Mouse (Mus musculus): ENCODE data around the gene Zfp612. TPM values are rescaled to one million over a fixed set of nuclear protein-coding genes. Genes with fewer than 3 reads are reported as not detected.

Gene Zfp612
- polyA plus RNA-seq, 1 experiment from 2014 or later = 5.9 TPM

DNA sequence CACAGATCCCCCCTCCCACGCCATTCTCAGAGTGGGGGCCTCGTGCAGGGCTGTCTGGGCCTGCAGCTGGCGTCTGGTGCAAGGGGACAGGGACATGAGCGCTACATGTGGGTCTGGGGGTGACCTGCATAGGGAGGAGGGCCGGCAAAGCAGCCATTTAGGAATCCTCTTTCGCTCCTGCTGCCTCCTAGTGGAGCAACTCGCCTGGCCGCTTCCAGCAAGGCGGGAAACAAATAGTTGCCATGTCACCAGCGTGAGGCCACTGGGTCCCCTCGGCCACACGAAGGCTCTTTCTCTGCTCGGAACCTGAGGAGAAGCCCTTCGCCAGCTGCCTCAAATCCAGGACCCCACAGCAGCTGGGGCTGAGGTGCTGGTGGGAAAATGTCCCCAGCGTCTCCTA is 22.1 kb downstream of the Zfp612 start:
- 81% methylated on average over 15 of the region's 15 CpGs for WGBS

DNA sequence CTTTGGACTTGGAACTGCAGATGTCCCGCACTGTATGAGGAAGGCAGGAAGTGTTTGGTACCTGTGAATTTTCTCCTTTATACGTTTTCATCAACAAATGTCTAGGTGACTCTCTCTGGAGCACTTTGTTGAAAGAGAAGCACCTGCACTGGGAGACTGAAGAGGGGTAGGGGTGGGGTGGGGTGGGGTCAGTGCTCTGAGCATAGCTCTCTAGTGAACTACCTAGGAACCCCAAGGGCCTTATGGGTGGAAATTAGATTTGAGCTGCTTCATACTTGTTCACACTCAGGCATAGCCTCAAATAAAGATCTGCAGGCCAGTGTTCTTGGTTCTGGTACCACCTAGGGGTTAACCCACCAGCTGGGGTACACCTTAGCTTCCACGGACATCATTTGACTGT is 23.1 kb downstream of the Zfp612 start, which contains the start of gene Gm17720:
Gm17720 (minus strand) TSS at position 101 of the 400 bp plus-strand sequence.
- H3K9me3 ChIP-seq (replicated peaks; ENCODE audit: control insufficient read depth, low read length) = no peaks in the 10 kb centered on the region
- ATAC-seq (replicated peaks; ENCODE audit: extremely low read depth, insufficient read depth, low FRiP score) = no peak
- no peaks in the 10 kb centered on the region for H3K36me3 ChIP-seq (ENCODE audit: control insufficient read depth, insufficient read depth)
- H3K27me3 ChIP-seq (ENCODE audit: control insufficient read depth, insufficient read depth, low read length) = no peaks in the 10 kb centered on the region
- H3K4me2 ChIP-seq (ENCODE audit: low read depth, low read length) = no peak within 1 kb of the TSS
- no peak within 1 kb of the TSS for H3K4me3 ChIP-seq (ENCODE audit: low read length)
- 89% methylated on average over 3 of the region's 3 CpGs for WGBS
- H3K27ac ChIP-seq (ENCODE audit: low read length) = no peak within 1 kb of the TSS
- H3K9ac ChIP-seq (ENCODE audit: low read length) = no peak within 1 kb of the TSS
- H3K4me1 ChIP-seq (ENCODE audit: control insufficient read depth, insufficient read depth, low read length) = no peaks in the 10 kb centered on the region

More for the DNA sequence above, 22.1 kb downstream of the Zfp612 start:
- ATAC-seq (replicated peaks; ENCODE audit: extremely low read depth, insufficient read depth, low FRiP score) = no peak
- Histone ChIP-seq H3K9ac (ENCODE audit: low read length) (no peak overlapping the region), H3K4me2 (ENCODE audit: low read depth, low read length) (no peak overlapping the region), H3K4me1 (ENCODE audit: control insufficient read depth, insufficient read depth, low read length) (no peaks in the 10 kb centered on the region), H3K27ac (ENCODE audit: low read length) (no peak overlapping the region), H3K27me3 (ENCODE audit: control insufficient read depth, insufficient read depth, low read length) (no peaks in the 10 kb centered on the region), H3K9me3 (replicated peaks; ENCODE audit: control insufficient read depth, low read length) (no peaks in the 10 kb centered on the region), H3K36me3 (ENCODE audit: control insufficient read depth, insufficient read depth) (no peaks in the 10 kb centered on the region), H3K4me3 (ENCODE audit: low read length) (no peak overlapping the region)

DNA sequence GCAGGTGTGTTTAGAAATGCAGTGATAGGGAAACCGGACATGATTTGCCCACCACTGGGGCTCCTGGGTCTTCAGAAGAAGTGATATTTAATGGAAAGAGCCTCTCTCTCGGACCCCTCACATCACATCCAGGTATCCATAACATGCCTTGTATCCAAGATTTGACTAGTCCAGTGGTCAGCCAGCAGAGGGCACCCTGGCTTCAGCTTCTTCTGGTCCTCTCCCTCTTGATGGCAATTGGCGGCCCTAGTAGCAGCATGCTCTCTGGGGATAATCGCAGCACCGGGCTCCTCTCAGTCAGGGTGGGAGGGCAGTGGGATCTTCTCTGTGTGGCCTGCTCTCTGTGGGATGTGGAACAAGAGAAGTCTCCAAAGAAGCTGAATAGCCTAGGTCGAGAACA is 40.2 kb downstream of the Zfp612 start:
- no peak overlapping the region for H3K9ac ChIP-seq (ENCODE audit: low read length)
- no peak for ATAC-seq (replicated peaks; ENCODE audit: extremely low read depth, insufficient read depth, low FRiP score)
- no peak overlapping the region for H3K4me2 ChIP-seq (ENCODE audit: low read depth, low read length)
- H3K36me3 ChIP-seq (ENCODE audit: control insufficient read depth, insufficient read depth) = no peaks in the 10 kb centered on the region
- no peak overlapping the region for H3K27ac ChIP-seq (ENCODE audit: low read length)
- no peak overlapping the region for H3K4me3 ChIP-seq (ENCODE audit: low read length)
- peaks cover 3% of the 10 kb centered on the region for H3K9me3 ChIP-seq (replicated peaks; ENCODE audit: control insufficient read depth, low read length)
- H3K4me1 ChIP-seq (ENCODE audit: control insufficient read depth, insufficient read depth, low read length) = no peaks in the 10 kb centered on the region
- WGBS = 40% methylated on average over 6 of the region's 6 CpGs
- no peaks in the 10 kb centered on the region for H3K27me3 ChIP-seq (ENCODE audit: control insufficient read depth, insufficient read depth, low read length)

DNA sequence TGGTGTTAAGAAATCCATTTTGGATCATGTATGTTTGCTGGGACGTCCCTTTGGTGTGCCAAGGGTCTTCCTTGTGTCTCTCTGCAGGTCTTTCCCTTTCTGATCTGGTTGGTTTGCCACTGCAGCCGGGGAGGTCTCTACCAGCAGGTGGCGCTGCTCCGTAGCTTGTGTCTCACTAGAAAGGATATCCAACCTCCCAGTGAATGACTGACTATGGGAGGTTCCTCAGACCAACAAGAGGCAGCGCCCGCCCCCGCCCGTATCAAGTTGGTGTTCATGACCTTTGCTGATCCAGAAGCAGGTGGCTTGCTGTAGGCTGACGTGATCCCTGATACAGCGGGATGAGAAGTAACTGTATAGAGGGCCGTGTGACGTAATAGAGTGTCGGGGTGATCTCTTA is 51.0 kb downstream of the Zfp612 start:
- Histone ChIP-seq H3K27ac (ENCODE audit: low read length) (no peak overlapping the region), H3K9ac (ENCODE audit: low read length) (no peak overlapping the region), H3K4me2 (ENCODE audit: low read depth, low read length) (no peak overlapping the region), H3K9me3 (replicated peaks; ENCODE audit: control insufficient read depth, low read length) (no peaks in the 10 kb centered on the region), H3K4me3 (ENCODE audit: low read length) (no peak overlapping the region), H3K27me3 (ENCODE audit: control insufficient read depth, insufficient read depth, low read length) (no peaks in the 10 kb centered on the region), H3K4me1 (ENCODE audit: control insufficient read depth, insufficient read depth, low read length) (no peaks in the 10 kb centered on the region), H3K36me3 (ENCODE audit: control insufficient read depth, insufficient read depth) (no peaks in the 10 kb centered on the region)
- whole genome bisulfite sequencing = 18% methylated on average over 13 of the region's 13 CpGs
- no peak for ATAC-seq (replicated peaks; ENCODE audit: extremely low read depth, insufficient read depth, low FRiP score)

DNA sequence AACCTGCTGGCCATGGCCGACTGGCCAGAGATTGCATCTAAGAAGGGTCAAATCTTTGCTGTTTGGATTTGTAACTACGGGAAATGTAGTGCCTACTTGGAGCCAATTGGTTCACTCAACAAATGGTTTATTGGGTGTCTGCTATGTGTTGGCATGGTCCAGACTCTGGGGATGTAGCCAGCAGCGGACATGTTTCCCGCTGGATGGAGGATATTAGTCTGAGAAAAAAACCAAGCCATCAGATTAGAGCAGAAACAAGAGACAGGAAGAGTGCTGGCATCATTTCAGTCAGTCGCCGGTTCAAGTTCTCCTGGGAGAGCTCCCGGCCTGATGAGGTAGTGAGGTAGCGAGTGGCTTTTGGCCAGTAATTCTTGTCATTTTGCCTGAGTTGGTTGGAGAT is 54.7 kb downstream of the Zfp612 start:
- ATAC-seq (replicated peaks; ENCODE audit: extremely low read depth, insufficient read depth, low FRiP score) = no peak
- WGBS = 81% methylated on average over 8 of the region's 8 CpGs
- H3K4me3 ChIP-seq (ENCODE audit: low read length) = no peak overlapping the region

DNA sequence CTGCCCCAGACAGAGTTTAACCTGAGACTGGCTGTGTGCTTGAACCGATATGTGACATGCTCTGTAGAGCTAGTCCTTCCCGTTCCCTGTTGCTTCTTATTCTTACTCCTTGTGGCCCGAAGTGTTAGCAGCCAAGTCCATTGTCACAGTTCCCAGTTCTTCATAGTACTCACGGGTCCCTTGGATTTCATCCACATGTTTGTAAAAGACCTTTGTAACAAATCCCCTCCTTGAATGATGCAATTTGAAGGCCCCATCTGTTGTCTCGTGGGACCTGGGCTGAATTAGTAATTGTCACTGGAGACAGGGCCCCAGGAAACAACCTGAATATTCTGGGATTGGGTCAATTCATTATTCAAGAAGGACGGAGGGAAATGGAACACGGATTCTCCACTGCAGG is 56.0 kb downstream of the Zfp612 start:
- Histone ChIP-seq H3K4me3 (ENCODE audit: low read length) (no peak overlapping the region), H3K4me2 (ENCODE audit: low read depth, low read length) (no peak overlapping the region), H3K27ac (ENCODE audit: low read length) (no peak overlapping the region), H3K36me3 (ENCODE audit: control insufficient read depth, insufficient read depth) (no peaks in the 10 kb centered on the region), H3K9ac (ENCODE audit: low read length) (no peak overlapping the region), H3K27me3 (ENCODE audit: control insufficient read depth, insufficient read depth, low read length) (no peaks in the 10 kb centered on the region), H3K4me1 (ENCODE audit: control insufficient read depth, insufficient read depth, low read length) (no peaks in the 10 kb centered on the region), H3K9me3 (replicated peaks; ENCODE audit: control insufficient read depth, low read length) (no peaks in the 10 kb centered on the region)
- WGBS = 74% methylated on average over 7 of the region's 7 CpGs
- no peak for ATAC-seq (replicated peaks; ENCODE audit: extremely low read depth, insufficient read depth, low FRiP score)

More for the DNA sequence above, 54.7 kb downstream of the Zfp612 start:
- H3K27me3 ChIP-seq (ENCODE audit: control insufficient read depth, insufficient read depth, low read length) = no peaks in the 10 kb centered on the region
- no peaks in the 10 kb centered on the region for H3K4me1 ChIP-seq (ENCODE audit: control insufficient read depth, insufficient read depth, low read length)
- H3K4me2 ChIP-seq (ENCODE audit: low read depth, low read length) = no peak overlapping the region
- H3K9ac ChIP-seq (ENCODE audit: low read length) = no peak overlapping the region
- no peak overlapping the region for H3K27ac ChIP-seq (ENCODE audit: low read length)
- H3K9me3 ChIP-seq (replicated peaks; ENCODE audit: control insufficient read depth, low read length) = no peaks in the 10 kb centered on the region
- no peaks in the 10 kb centered on the region for H3K36me3 ChIP-seq (ENCODE audit: control insufficient read depth, insufficient read depth)

DNA sequence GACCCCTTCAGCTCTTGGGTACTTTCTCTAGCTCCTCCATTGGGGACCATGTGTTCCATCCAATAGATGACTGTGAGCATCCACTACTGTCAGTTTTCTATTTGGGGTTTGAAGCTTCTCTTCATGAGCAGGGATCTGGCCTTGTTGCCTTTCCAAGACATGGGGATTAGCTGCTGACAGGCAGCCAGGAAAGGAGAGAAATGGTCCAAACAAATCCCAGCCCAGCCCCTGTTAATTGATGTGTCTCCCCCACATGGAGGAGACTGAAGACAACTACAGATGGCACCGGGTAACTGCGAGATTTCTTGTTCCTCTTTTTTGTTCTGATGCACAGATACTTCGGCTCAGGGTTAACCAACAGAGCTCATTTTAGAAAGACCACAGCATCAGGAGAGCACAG is 60.6 kb downstream of the Zfp612 start:
- Histone ChIP-seq H3K27me3 (ENCODE audit: control insufficient read depth, insufficient read depth, low read length) (no peaks in the 10 kb centered on the region), H3K4me1 (ENCODE audit: control insufficient read depth, insufficient read depth, low read length) (no peaks in the 10 kb centered on the region), H3K27ac (ENCODE audit: low read length) (no peak overlapping the region), H3K4me2 (ENCODE audit: low read depth, low read length) (no peak overlapping the region), H3K4me3 (ENCODE audit: low read length) (no peak overlapping the region), H3K9me3 (replicated peaks; ENCODE audit: control insufficient read depth, low read length) (no peaks in the 10 kb centered on the region), H3K36me3 (ENCODE audit: control insufficient read depth, insufficient read depth) (no peaks in the 10 kb centered on the region), H3K9ac (ENCODE audit: low read length) (no peak overlapping the region)
- 71% methylated on average over 3 of the region's 3 CpGs for WGBS
- ATAC-seq (replicated peaks; ENCODE audit: extremely low read depth, insufficient read depth, low FRiP score) = no peak

DNA sequence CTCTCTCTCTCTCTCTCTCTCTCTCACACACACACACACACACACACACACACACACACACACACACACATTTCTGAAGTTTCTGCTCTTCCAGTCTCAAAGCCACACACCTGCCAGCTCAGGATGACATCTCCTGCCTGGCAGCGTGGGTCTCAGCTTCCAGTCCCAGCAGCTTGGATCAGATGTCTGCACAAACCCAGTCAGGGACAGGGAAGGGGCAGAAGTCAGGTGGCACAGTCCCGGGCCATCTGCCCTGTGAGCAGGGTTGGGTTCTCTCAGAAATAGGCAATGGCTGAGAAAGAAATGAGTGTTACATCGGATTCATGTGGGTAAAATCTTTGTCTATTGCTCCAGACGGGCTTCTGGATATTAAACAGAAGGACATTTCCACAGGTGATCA is 61.2 kb downstream of the Zfp612 start:
- Histone ChIP-seq H3K27ac (ENCODE audit: low read length) (no peak overlapping the region), H3K9me3 (replicated peaks; ENCODE audit: control insufficient read depth, low read length) (no peaks in the 10 kb centered on the region), H3K36me3 (ENCODE audit: control insufficient read depth, insufficient read depth) (no peaks in the 10 kb centered on the region), H3K9ac (ENCODE audit: low read length) (no peak overlapping the region), H3K4me2 (ENCODE audit: low read depth, low read length) (no peak overlapping the region), H3K4me3 (ENCODE audit: low read length) (no peak overlapping the region), H3K4me1 (ENCODE audit: control insufficient read depth, insufficient read depth, low read length) (no peaks in the 10 kb centered on the region), H3K27me3 (ENCODE audit: control insufficient read depth, insufficient read depth, low read length) (no peaks in the 10 kb centered on the region)
- WGBS = 58% methylated on average over 4 of the region's 4 CpGs
- no peak for ATAC-seq (replicated peaks; ENCODE audit: extremely low read depth, insufficient read depth, low FRiP score)
